Mouse (Mus musculus) gastrocnemius, adult 18-20 months (tissue): ENCODE measurements around the gene Fam189a1. TPM values are rescaled to one million over a fixed set of nuclear protein-coding genes. Genes with fewer than 3 reads are reported as not detected.

Experiments used
- DNase-seq: peaks from one replicate; pipeline ENCODE4 v3.0.0; 2021; ENCODE audit warnings: low spot score
- long read RNA-seq, 2 experiments: library from polyadenylated mRNA; stranded (forward); transcript quantifications; one replicate each; pipeline ENCODE4 v2.0.0; 2021
- total RNA-seq, 2 experiments: library from RNA; stranded (reverse); gene quantifications; 2 replicates each; pipeline ENCODE4 v1.2.3; 2021

Fam189a1 gene
- under 1 TPM in 1 of 2 experiments, not detected in 1; 0.17 TPM for total RNA-seq
- long read RNA-seq, experiment 1, result 0 reads
- long read RNA-seq, experiment 2, partial matches to known transcripts, result 0 of 1 reads
- long read RNA-seq, experiment 2, other reads (novel, unspliced or antisense), result 1 of 1 reads

DNA sequence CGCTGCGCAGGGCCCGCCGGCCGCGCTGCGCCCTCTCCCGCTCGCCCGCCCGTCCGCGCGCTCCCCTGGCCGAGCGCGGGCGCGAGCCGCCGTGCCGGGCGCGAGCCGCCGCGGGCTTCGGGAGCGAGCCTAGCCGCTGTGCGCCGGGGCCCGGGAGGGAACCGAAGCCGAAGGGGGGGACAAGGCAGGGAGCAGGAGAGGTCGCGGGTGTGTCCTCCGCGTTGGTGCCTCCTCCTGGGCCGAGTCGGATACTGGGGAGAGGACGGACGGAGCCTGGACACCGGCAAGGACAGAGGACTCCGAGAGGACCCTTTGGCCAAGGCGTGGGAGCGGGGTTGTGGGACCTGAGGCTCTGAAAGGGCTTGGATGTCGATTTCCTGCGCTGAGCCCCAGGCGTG lies at the start of gene Fam189a1:
Gene Fam189a1, minus strand, starts transcription at position 57 of the 398 bp plus-strand sequence.
- DNase-seq, result no peak

DNA sequence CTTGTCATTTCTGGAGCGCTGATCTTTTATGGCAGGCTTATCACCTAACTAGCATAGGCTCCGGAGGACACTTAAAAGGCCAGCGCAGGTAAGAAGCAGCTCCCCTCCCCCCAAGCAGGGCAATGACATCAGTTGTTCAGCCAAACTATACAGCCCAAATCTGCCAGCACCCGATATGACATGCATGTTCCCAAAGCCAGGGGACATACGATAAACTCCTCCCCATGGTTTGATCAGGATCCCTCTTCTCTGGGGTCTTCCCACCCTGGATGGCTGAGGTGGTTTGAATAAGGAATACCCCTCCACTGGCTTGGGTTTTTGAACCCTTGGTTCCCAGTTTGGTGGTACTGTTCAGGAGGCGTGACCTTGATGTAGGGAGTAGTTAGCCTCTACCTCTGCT lies 49.7 kb upstream of the Fam189a1 start:
- DNase-seq, result no peak

DNA sequence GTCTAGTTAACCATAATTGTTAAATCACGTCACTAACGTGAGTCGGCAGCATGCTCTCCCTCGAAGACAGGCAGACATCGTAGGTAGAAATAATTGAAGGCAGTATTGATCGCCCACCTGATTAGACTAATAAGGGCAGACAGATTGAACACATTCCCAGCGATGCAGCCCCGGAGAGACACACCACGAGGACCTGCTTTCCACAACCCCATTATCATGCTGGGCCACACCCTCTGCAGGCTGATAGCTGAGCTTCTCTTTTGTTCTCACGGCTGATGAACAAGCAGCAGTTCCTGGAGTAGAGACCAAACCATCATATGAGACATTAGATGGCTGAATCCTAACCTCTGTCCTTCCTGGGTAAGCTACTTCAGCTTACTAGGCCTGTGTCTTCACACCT lies 46.3 kb upstream of the Fam189a1 start:
- no peak for DNase-seq

DNA sequence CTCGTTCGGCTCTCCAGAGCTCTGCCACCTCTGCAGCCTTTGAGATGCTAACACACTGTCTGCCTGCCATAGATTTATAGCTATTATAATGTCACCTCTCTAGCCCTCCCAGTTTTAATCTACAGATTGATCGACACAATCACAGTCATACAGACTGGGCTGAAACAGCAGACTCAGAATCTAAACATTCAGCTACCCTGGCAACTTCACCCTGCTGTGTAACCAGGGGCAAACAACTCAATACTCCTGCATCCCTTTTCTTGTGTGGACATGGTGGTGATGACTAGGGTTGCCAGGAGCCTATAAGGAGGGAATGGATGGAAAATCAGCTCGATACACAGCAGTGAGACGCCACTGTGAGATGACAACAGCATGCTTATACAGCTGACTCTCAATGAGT lies 24.3 kb upstream of the Fam189a1 start:
- DNase-seq, result no peak

DNA sequence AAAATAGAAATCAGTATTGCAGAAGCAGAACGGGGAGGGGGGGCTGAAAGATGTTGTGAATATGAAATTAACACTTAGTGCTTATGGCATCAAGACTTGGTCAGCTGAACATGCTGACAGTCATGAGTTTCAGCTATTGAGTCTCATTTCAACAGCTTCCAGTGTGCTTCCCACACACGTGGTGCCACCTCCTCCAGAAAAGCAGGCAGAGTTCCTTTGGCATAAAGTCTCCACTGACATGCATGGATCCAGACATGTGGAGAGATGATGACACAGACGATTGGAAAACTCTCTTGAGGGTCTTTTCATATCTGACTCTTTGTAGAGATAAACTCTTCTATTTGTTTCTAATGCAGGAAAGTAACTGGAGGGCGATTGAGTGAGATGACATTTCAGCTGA lies 14.4 kb upstream of the Fam189a1 start:
- DNase-seq, result no peak

DNA sequence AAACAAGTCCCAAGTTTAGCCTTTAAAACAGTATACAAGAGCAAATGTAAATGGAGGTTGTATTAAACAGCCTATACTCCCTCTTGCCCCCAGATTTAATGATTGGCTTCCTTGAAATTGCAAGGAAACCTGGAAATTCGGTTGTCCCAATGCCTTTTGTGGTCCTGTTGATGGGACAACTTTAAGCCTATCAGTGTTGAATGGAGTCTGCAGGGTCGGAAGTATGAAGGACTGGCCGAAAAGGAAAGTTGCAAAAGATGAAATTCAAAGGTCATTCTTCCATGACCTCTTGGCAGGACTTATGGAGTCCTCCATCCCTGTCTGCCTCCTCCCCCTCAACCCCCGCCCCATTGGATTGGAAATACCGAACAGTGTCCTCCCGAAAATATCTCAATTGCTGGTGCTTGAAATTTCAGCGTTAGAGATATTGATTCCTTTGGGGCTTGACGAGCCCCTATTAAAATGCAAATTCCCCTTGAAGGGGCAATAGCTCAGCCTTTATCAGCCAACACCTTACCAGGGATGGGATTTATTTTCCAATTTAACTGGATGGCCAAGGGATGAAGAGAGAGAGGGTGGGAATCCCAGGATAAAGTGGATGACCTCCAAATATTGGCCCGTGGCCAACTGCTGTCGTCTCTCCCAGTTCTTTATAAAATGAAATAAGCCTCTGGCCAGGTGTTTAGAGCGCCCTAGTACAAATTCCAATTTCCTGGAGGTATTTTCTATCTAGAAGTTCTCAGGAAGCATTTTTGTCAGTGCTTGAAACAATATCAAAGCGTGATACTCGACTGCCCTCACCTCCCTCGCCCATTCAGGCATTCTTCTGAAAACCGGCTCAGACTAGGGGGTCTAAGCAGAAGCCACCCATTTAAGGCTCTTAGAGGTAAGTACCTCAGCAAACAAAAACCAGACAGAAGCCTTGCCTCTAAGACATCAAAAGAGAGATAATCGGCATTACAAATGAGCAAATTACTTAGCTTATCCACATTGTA lies 958 bp upstream of the Fam189a1 start:
- DNase-seq, result no peak

DNA sequence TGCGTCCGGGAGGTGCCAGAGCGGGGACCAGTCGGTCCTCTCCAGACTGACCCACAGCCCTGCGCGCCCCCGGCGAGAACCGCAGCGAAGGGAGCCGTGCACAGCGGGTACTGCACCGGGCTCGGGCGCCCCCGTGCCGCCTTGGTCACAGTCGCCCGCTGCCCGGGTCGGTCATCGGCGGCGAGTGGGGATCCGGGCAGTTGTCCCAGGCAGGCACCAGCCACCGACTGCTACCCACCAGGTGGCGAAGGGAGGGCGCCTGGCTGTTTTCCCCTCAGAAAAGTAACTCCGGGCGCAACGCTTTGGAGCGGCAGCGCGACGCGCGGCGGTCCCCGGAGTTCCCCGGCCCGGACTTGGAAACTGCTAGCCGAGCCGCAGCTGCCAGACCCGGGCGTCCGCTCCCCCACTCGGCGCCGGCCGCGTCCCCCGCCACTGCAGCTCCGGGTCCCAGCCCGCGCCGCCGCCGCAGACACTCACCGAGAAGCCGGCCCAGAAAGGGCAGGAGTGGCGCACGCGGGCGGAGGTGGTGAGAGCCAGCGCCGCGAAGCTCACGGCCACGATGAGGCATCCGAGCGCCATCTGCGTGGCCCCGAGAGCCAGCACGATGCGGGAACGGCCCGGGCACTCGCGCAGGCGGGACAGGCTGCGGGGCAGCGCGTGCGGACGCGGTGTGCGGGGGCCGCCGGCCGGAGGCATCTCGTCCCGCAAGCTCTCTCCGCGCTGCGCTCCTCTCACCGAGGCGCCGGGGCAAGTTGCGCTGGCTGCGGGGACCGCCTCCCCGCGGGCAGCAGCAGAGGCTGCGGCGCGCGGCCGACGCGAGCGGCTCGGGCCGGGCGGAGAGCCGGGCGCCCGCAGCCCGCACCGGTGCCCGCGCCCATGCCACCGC lies 499 bp downstream of the Fam189a1 start:
- DNase-seq, result no peak

DNA sequence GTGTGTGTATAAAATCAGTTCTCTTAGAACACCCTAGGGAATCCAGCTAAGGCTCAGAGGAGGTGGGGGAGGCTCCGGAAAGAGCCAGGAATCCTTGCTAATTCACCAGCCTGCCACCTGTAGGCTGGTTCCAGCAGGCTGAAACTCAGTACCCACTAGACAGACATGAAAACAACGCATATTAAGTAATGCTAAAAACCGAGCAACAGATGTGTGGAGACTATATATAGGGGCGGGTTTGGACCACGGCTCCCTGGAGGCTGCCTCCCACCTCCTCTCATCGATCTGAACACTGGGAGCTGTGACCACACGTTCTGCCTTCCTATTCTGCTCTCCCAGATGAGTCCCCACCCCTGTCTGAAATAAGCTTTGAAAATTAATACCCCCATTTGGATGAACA lies 1.8 kb downstream of the Fam189a1 start:
- no peak for DNase-seq

DNA sequence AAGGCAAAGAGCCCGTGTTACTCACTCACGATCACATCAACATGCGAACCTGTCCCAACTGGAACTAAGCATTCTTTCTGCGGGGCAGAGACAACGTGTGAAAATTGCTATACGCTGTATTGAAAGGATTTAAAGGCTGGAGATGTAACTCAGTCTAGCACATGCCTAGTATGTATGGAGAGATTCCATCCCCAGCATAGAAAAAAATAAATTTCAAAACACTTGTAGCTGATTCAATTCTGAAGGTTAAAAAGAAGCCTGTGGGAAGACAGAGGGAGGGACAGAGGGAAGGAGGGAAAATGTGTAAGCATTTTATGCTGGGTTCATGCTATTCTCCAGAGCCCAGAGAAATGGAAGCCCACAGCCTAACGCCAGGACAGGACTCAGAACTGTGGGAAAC lies 2.5 kb downstream of the Fam189a1 start:
- DNase-seq, result no peak

DNA sequence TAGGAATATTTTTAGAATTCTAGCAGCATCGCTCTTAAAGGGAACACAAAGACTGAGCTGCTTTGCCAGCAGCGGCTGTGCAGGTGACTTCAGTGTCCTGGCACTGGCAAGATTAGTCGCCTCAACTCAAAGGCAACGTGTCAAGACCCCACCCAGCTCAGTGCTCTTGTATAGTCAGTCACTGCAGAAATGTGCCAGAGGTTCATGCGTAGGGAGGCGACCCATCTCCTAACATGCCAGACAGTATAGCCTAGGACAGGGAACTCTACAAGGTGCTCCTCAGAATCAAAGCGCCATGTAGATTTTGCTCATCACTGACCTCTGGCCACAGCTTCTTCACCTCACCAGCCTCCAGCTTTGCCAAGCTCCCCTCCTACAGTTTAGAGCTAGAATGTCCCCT lies 4.8 kb downstream of the Fam189a1 start:
- DNase-seq, result no peak

DNA sequence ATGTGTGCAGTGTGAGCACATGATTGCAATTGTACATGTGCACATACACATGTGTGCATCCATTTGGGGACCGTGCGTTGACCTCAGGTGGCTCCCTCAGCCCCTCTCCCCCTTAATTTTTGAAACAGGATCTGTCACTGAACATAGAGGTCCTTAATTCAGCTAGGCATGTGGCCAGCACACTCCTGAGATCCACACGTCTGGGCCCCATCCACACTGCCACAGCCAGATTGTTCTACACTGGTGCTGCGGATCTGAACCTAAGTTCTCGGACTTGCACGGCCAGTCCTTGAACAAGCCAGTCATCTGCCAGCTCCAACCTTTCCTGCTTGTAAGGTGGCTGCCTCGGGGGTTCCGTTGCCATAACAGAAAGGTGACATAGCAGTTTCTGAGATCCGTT lies 7.3 kb downstream of the Fam189a1 start:
- DNase-seq, result no peak

DNA sequence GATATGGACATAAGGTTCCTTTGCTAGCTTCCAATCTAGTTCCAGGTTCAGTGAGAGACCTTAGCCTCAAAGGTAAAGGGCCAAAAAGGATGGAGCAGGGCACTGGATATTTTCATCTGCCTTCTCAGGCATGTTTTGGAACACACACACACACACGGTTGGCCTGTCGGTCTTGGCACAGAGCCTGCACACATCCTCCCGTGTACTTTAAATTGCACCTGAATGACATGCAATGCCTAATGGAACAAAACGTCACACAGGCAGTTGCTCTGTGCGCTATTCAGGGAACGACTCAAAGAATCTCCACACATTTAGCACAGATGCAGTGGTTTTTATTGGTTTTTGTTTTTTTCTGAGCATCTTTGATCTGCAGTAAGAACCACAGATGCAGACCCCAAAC lies 11.5 kb downstream of the Fam189a1 start:
- DNase-seq, result no peak

DNA sequence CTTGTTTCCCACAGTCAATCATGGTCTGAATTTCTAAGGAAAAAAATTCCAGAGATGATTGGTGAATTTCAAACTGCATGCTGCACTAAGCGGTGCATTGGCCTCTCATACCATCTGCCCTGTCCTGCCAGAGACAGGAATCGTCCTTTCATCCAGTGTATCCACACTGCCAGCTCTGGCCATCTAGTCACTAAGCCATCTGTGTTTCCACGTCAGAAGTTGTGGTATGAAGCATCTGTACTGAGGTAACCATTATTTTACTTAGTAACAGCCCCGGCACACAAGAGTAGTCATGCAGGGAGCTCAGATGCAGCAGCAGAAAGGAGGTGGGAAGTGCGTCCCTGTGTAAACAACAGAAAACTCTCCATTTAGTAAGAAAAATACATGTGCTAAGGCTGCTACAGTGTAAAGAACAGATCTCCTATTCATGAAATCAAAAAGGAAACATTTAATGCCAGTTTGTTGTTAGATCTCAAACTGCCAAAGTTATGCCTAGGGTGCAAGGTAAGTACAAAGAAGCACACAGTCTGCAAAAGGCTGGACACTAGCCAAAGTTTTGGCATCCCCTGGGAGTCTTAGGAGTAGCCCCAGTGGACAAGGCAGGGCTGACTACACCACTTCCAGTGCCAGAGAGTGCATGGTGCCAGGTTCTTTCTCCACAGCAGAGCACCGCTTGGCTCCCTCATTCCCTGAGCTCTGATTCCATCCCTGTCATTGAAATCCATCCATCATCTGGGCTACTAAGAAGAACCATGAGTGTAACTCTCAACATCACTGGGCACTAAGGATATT lies 14.3 kb downstream of the Fam189a1 start:
- DNase-seq, result no peak

DNA sequence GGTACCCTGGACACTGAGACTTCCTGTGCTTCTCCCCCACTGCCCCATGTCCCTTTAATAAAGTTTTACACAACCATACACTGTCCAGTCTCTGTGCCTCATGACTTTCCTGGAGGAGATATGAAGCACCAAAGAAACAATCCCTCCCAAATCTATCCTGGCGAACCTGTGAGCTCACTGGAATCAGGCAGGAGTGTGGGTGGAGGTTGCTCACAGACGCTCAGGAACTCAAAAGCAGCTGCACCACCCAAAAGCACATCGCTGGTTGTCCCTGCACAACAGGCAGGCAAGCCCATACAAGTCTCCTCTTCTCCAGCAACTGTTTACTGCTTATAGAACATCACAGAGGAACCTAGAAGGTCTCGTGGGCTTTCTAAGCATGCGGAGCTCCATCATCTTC lies 15.5 kb downstream of the Fam189a1 start:
- no peak for DNase-seq

DNA sequence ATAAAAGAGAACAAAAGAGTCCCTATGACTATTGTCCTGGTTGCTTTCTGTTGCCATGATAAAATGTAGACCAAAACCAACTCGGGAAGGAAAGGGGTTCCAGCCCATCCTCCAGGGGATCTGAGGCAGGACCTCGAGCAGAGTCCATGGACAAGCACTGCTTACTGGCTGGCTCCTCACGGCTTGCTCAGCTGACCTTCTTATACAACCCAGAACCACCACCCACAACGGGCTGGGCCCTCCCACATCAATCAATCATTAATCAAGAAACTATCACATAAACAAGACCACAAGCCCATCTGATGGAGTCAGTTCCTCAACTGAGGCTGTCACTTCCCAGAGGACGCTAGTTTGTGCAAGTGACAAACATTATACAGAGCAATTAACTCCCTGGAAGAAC lies 16.3 kb downstream of the Fam189a1 start:
- DNase-seq, result no peak

DNA sequence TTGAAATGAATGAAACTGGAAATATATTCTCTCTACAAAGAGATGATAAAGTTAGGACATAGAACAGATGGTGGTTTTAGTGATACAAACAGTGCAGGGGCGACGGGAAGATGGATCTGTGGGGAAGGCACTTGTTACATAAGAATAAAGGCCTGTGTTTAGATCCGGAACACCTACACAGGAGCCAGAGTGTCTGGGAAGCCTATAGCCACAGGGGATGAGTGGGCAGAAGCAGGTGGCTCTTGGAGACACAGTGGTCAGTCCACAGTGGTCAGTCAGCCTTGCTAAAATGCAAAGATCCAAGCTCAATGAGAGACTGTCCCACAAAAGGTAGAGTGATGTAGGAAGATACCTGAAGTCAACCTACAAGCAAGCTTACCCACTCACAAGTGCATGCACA lies 32.6 kb downstream of the Fam189a1 start:
- DNase-seq, result no peak

DNA sequence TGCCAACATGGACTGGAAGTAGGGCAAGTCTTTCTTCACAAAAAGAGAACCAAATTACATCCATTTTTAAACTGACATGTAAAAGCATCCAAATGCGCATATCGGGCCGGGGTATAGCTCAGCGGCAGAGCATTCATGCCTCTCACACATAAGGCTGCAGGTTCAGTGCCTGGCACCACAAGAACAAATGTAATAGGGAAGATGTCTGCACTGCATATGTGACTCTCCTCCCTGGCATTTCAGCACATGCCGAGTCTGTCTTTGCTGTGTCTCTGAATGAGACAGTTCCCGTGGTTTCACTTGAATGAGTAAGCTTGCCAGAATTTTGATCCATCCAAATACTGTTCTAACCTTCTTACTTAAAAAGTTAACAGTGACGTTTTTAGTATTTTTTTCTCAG lies 39.5 kb downstream of the Fam189a1 start:
- no peak for DNase-seq

DNA sequence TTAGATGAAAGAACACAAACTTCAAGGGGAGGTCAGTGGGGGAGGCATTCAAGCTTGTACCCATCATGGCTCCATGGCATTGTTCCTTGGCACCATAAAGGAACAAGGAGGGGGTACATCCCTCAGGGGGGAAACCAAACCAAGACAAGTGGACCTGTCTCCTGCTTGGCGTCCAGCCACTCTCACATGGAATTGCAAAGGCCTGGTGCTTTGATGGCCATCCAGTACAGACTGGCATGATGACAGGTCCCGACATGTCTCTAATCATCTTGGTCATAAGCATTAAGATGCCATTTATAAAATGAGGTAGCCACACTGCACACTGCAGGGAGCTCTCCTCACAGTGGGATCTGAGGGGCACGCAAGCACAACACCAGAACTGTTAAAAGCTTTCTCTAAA lies 41.0 kb downstream of the Fam189a1 start:
- DNase-seq, result no peak

DNA sequence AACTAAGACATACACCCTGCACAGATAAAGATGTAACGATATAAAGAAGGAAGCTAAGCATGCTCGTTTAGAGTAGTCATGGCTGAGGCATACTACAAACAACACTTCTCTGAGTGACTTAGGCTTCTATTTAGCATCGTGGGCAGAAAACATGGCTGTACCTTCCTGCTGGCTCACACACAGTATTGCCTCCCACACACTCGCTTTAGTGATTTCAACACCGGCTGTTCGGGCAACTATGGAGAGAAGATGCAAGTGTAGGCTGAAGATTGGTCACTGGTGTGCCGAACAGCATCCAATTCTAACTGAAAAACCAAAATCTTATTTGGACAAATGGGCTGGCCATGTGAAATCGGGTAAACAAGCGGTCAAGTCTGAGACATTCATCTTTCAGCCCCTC lies 44.7 kb downstream of the Fam189a1 start:
- no peak for DNase-seq

DNA sequence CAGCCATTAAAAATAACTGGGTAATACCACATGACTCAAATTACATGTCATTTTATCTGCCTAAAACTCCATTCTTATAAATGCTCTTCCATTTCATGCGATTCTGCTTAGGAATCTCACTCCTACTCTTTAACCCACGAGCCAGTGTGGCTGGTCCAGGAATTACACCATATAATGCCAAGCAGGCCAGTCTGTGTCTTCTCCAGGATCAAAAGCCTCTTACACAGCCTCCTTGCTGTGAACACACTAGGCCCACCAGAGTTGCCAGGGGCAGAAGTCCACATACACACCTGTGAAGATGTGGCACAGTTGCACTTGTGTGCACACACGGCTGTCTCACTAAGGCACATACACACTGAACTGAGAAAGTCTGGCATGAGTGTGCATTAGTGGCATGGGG lies 50.8 kb downstream of the Fam189a1 start:
- DNase-seq, result no peak

DNA sequence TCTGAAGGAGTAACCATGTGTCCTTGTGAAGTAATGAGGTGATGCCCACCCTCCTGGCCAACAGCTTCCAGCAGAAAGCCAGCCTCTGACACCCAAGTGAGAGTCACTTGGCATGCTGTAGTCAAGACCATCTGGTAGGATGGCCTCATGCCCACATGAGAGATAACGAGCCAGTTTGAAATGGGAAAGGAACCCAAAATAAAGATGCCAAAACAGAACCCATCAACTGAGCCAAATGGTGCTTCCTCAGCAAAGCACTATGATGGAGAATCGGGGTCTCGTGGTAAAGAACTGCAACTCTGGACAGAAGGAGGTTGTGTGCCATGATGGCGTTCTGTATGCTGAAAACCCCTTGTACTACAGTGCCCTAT lies 51.3 kb downstream of the Fam189a1 start:
- no peak for DNase-seq
